Mouse (Mus musculus) megakaryocyte-erythroid progenitor cell, adult 5-6 weeks (primary cell): ENCODE measurements around the gene Vps26c. TPM values are rescaled to one million over a fixed set of nuclear protein-coding genes. Genes with fewer than 3 reads are reported as not detected.
"Not testable (repeated sequence)": the region's sequence is repeated elsewhere in the genome, so short reads cannot be mapped to it uniquely, and the experiment has no call there.

Experiments
- ATAC-seq: replicated peaks from 2 replicates; pipeline ENCODE4 v1.8.0; 2016; ENCODE audit warnings: mild to moderate bottlenecking, inconsistent platforms; ENCODE audit not compliant: severe bottlenecking, poor library complexity, low FRiP score, low TSS enrichment
- total RNA-seq, 2 experiments: library from RNA; stranded (forward) in 1 of 2; stranded (reverse) in 1 of 2; fragments of 200-1000, 215-1000 nt in 1 of 2; fragments of >200 nt in 1 of 2; fragmentation: Nextera tagmentation in 1 of 2; gene quantifications; 2 replicates each; pipeline ENCODE4 v1.2.3; 2014 to 2017

The Vps26c gene
- total RNA-seq, 2 experiments from 2014 or later, result 23.1 to 35.5 TPM

DNA sequence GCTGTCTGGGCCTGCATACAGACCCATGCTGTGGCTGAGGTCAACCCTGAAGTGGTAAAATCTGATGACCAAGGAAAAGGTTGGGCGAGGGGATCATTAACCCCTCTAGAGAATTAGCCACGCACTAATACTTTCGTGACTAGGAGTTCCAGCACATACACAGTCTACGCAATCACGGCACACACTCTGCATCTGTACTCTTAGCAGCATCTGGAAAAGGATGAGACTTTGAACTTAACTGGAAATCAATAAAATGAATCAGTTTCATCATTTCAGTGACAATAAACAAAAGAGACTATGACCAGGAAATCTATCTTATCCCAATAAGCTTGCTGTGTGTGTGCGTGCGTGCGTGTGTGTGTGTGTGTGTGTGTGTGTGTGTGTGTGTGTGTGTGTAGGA is 17.9 kb downstream of the Vps26c start:
- no peak for ATAC-seq

DNA sequence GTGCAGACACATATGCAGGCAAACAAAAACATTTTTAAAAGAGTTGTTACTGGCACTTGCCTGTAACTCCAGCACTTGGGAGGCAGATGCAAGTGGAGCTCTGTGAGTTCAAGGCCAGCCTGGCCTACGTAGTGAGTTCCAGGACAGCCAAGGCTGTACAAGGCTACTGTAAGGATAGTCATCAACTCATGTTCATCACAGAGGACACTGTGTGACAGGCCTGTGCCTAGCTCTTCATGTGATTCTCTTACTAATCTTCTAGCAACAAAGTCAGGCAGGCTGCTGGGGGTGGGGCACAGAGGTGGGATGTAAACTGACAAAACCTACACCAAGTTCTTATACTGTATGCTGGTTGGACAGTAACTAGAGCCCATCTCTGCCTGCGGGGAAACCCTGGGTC is 19.6 kb downstream of the Vps26c start:
- no peak for ATAC-seq

DNA sequence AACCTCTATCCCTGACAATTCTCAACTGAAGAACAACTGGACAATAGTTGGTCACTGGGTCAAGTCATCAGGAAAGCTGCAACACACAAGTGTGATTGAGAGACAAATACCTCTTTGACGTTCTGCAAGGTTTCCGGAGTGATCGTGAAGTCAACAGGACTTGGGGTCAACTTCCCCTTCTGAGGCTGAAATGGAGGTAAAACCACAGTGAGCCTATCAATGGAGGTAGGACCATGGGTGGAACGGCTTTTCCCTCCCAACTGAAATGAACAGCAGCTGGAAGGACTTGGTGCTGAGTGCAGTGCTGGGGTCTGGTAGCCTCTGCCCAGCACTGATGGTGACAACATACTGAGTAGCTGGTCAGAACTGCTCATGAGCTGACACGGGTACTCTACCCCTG is 22.4 kb downstream of the Vps26c start:
- no peak for ATAC-seq

DNA sequence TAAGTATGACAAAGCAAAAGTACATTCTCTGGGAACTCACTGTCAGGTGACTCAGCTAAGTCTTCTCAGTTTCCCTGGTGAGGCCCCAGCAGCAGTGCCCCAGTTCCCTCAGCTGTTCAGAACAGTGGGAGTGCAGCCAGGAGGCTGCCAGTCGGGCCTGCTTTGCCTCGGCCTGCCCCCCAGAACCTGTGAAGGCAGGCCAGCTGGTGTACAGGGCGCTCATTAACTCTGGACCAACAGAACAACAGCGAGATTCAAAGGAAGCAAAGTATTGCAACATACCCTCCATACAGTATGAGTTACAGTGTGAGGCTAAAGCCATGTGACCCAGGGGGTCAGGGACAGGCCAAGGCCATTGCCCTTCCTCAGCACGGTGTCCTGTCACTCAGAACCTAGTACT is 28.7 kb downstream of the Vps26c start:
- ATAC-seq, result no peak

DNA sequence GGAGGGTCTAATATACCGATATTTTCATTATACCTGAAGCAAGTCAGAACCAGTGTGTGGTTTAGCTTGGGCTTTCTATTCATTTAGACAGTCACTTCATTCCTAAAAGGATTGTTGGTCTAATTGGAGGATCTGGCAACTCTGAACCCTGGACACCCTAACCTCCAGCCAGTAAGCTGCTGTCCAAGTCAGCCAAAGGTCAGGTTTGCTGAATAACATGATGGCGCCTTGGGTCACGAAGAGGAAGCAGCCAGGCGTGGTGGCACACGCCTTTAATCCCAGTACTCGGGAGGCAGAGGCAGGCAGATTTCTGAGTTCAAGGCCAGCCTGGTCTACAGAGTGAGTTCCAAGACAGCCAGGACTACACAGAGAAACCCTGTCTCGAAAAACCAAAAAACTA is 29.5 kb downstream of the Vps26c start:
- not testable (repeated sequence) for ATAC-seq

DNA sequence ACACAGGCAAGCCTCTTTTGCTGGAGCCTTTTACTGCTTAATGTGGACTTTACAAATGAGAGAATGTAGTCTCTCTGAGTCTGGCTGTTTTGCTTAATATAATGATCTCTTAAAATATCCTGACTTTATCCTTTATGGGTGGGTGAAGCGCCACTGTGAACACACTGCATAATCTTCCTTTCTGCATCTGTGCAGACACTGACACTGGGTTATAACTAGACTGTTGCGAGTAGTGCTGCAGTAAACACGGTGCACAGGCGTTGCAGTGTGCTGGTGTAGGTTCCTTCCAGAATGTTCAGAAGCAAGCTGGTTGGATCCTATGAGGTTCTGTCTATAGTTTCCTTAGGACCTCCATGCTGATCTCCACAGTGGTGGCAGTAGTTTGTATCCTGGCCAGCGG is 37.3 kb downstream of the Vps26c start:
- no peak for ATAC-seq

DNA sequence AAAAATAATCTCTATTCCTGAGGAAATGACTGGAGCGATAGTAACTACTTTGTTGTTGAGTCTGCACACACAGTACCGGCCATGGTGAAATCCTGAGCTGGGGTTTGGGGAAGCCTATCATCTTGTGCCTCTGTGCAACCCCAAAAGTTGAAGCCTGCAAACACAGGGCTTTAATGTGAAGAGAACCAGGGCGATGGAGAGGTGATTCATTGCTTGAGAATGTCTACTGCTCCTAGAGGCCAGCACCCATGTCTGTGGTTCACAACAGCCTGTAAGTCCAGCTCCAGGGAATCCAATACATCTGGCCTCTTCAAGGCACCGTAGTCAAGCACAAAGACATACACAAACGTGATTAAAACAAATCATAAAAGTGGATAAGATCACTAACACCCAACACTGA is 39.3 kb downstream of the Vps26c start:
- no peak for ATAC-seq

DNA sequence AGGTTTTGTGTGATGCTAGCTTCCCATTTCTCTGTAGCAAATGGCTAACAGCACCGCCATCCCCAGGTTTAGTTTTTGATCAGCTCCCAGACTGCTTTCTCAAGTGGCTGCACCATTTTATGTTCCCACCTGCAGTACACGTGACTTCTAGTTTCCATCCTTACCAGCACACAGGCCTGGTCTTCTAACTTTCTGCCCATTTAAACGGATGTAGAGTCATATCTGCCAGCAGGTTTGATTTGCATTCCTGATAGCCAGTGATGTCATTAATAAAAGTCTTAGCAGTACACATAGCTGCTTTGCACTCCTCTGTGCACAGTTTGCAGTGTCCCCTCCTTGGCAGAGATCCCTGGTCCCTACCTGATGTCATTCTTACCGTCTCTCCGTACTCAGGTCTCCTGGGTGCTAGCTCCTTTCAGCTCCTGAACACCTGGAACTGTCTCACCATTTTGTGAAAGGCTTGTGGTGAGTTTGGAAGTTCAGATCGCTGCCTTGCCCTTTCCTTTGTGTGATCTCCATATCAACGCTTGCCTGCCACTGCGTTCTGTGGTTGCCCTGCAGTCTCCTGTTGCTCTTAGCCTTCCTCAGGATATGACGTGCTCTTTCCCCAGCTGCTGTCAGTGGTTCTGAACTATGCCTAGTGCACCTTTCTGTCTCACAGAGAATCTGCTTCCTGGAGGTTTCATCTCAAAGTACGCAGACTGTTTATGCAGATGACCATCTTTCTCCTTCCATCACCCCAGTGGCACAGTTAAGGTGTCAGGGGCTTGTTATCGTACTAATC is 41.7 kb downstream of the Vps26c start:
- peak; percentile 44; the same call in 1 of the 2 replicates for ATAC-seq

DNA sequence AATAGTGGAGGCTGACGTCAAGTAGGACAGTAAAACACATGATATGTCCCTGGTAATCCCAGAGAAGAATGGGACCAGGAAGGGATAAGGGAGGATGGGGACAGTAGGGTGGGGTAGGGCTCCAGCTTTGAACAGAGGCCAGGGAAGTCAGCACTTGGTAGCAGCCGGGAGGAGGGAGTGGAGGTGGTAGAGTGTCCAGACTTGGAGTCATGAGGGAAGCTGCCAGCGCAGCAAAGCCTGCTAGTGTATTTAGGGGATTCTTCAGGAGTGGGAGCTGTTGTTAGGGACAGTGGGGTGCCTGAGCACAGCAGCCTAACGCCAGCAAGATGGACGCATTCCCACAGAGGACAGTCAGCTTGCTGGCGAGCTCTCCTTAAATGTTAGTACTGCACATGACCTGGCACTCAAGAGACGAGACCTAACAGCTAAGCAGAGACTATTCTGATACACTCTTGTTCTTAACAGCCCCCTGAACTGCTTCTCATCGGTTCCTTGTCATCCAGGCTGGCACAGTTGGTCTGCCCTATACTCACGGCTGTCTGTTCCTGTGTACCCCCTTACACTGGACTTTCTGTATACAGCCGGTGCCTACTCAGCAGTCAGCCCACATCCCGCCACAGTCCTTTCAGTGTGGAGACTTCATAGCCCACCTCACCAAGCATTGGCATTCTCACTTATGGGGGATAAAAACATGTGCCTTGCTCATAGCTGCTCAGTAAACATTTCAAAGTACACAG is 53.4 kb downstream of the Vps26c start:
- ATAC-seq, result no peak

DNA sequence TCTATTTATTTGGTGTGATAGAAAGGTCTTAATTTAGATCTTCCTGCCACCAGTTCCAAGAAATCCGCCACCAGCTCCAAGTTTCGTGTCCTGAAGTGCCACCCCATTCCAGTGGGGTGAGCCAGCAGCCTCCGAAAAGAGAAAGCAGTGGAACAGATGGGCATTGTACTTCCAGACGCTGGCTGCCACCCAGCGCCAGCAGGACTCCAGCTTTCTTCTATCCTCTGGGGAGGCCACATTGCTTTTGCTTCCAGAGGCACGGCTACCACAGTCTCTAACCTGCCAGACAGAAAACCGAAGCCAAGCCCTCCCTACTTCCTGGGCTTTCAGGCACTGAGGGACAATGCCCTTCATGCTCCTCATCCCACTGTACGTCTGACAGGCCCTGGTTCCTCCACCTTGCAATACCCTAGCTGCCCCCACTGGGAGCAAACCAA is 54.1 kb downstream of the Vps26c start:
- ATAC-seq, result no peak

DNA sequence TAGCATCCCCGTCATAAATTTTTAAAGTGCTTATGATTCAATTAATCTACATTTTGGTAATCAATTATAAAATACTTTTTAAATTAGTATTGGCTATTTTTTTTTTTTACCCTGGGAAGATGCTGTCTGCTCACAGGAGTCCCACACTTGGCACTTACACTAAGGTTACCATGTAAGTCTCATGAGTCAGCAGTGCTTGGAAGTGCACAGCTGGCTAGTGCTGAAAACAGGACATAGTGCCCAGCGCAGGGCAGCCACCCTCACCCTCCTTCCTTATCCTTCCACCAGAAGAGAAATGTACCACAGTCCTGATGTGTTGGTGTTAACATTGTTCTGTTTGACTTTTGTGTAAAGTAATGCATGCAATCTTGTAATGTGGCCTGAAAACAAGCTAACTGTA is 58.2 kb downstream of the Vps26c start:
- no peak for ATAC-seq

DNA sequence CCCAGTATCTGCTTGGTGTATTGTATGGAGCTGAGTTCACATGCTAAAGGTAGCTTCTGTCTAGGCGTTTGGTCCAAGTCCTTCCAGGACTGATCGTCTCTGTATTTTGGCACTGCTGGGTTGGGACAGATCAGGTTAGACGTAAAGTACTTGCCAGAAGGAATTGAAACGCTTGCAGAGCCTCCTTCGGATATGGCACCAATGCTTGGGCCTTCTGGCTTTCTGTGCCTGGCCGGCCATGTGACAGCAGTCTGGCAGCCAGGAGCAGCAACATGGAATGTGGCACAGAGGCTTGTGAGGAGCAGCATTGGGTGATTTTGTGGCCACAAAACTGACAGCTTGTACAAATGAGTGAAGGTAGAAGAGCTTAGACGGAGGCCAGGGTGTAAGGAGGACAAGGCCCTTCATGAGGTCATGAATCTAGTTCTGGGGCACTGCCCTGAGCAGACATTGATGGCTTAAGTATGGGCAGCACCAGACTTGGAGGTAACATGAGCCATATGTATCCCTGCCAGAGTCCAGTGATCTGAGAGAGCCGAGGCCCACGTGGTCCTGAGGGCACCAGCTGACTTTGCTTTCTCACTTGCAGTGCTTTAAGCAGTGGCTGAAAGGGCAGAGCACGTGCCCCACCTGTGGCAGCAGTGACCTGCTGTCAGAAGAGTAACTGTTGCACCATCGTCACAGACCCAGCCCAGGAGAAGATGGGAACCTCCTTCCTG is 59.1 kb downstream of the Vps26c start:
- ATAC-seq, result no peak

DNA sequence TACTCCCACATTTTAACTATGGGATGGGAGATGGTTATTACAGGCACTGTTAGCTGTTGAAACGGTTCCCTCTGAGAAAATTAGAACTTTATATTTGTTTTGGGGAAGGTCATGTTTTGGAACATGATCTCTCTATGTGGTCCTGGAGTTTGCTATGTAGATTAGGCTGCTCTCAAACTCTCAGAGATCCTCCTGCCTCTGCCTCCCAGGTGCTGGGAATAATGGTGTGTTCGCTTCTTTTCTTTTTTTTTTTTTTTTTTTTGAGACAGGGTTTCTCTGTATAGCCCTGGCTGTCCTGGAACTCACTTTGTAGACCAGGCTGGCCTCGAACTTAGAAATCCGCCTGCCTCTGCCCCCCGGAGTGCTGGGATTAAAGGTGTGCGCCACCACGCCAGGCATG is 60.3 kb downstream of the Vps26c start:
- ATAC-seq, result not testable (repeated sequence)

DNA sequence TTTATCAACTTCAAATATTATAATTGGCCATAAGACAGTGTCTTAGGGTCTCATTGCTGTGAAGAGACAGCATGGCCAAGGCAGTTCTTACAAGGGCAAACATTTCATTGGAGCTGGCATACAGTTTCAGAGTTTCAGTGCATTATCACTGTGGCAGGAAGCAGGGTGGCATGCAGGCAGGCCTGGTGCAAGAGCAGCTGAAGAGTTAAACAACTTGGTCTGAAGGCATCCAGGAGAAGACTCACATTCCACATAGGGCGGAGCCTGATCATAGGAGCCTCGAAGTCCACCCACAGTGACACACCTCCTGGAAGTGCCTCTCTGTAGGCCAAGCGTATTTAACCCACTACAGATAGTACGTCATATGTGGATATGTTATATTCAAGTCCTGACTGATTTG is 60.7 kb downstream of the Vps26c start:
- ATAC-seq, result no peak

DNA sequence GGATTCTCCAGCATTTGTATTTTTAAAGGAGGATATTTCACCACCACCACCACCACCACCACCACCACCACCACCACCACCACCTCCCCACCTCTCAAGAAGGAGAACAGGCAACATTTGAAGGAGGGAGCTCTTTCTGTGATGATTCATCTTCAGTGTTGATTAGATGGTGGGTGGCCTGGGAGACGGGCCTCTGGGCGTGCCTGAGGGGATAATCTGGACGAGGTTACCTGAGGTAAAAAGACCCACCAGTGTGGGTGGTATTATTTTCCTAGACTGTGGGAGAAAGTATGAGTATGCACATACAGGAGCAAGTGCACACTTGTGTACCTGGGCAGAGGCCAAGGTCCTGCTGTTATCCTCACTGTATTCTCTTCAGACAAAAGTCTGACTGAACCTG is 62.6 kb downstream of the Vps26c start:
- ATAC-seq, result no peak

DNA sequence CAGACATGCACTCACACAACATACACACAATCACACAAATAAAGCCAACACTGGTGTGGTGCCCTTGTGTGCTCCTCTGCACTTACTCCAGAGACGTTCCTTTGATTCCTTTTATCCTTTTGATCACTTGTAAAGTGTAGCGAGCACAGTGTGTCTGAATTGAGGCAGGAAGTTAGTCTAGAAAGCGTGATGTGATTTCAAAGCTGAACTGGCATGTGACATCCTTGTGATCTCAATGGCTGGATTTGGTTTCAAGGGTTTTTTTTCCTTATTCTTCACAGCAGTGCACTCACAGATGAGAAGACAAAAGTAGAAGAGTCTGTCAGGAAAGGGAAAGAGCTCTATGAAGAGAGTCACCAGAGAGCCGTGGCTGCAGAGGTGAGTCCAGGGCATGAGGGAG is 72.5 kb downstream of the Vps26c start:
- ATAC-seq, result no peak

DNA sequence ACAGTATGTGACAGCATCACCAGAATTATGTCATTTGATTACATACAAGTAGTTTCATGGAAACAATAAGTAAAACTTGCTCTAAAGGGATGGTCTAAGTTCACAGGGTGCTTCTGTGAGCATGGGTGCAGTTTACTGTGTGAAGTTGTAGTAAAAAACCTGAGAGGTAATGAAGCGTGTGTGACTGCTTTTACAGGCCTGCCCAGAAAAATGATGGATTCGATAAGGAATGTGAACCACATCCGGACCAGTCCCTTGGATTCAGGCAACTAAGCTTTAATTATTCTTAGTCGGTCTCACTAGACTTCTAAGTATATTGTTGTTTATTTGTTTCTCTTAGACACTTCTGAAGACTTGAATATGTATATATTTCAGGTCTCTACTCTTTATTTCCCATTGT is 73.9 kb downstream of the Vps26c start:
- no peak for ATAC-seq

DNA sequence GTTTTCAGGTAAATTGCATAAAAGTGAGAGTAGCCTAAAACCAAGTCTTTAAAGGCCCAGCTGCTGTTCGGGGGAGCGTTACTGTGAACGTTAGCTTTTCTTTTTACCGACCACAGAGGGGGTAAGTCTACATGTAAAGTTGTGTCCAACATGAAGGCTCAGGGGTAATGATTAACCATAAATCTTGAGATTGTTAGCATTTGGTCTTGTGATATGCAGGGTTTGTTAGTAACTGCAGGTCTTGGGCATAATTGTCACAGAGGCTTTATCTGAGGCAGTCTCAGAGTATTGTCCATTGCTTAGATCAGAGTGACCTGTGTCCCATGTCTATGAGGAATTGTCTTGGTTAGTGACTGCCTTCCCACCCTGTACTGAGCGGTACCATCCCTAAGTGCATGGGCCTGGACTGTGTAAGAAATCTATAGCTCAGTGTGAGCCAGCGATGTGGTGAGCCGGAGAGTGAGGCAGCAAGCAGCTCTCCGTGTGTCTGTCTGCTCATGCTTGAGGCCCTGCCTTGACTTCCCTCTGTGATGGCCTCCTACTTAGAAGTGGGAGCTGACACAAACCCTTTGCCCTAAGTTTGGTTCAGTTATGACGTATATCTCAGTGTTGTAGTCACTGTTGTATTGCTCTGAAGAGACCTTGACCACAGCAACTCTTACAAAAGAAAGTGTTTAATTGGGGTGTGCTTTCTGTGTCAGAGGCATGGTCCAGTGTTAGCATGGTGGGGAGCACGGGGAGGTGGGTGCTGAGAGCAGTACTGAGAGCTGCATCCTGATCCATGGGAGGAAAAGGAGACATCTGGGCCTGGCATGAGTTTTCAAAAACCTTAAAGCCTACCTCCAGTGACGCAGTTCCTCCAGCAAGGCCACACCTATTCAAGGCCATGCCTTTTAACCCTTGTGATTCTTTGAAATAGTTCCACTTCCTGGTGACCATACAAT is 74.8 kb downstream of the Vps26c start:
- no peak for ATAC-seq

DNA sequence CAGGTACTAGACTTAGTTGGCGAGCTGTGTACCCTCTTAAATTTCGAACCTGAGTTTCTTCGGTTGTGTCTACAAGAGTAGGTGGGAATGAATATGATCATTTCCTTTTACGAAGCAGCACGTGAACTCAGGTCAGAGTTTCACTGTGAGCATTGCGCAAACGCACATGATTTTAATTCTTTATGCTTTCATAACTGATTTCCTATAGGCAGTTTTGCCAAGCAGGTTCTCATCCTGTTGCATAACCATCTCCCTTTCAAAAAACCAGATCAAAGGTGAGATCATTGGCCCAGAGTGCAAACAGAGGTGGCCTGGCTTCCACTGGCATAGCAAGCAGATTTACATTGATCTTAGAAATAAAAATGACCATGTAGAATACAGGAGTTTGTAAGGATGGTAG is 77.0 kb downstream of the Vps26c start:
- no peak for ATAC-seq
